Mouse (Mus musculus) c-Kit-negative CD71-positive TER-119-positive erythroid progenitor cells, embryonic 14.5 days (primary cell): Measurements from ENCODE around the gene Mdfi.

Source experiments
- DNase-seq: peaks from one replicate; pipeline ENCODE4 v3.0.0-alpha.2; 2013; ENCODE audit warnings: low read depth, low spot score

Mdfi gene

DNA sequence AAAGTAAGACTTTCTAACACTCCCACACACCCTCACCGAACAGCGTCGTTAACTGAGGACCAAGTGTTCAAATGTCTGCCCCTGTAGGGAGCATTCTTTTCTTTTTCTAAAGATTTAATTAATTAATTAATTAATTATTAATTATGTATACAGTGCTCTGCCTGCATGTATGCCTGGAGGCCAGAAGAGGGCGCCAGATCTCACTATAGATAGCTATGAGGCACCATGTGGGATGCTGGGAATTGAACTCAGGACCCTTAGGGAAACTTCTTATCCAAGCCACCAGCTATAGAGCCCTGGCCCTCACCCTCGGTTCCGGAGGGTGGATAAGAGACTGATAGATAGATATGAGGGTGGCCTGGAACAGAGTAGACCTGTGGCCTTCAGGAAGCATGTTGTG, 13.5 kb upstream of the Mdfi start:
- DNase-seq: no peak

DNA sequence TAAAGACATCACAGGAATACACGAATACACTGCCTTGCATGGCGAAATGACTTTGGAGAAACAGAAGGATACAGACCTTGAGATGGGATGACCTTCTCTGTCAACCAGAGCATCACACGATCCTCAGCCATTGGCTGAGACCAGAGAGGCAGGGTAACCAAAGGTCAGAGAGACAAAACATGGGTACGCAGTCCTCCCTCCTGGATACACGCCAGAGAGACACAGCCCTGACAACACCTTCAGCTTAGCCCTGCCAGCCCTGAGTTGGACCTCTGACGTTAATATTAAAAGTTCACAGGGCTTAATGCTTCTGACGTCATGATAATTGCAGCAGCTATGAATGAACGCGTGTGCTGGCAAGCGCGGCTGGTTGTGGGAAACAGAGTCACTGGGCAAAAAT, 11.1 kb upstream of the Mdfi start:
- no peak for DNase-seq

DNA sequence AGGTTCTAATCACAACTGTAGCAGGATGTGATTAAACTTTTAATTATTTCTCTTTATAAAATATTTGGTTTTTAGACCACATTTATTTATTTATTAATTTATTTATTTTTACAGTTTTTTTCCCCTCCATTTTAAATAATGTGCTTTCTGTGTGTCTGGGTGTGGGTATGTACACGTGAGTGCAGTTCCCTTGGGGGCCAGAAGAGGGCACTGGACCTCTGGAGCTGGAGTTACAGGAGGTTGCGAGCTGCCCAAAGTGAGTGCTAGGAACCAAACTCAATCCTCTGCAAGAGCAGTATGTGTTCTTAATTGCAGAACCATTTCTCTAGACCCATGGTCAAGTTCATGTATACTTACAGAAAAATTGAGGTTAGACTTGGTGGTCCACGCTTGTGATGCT, 9.0 kb upstream of the Mdfi start:
- DNase-seq: no peak

DNA sequence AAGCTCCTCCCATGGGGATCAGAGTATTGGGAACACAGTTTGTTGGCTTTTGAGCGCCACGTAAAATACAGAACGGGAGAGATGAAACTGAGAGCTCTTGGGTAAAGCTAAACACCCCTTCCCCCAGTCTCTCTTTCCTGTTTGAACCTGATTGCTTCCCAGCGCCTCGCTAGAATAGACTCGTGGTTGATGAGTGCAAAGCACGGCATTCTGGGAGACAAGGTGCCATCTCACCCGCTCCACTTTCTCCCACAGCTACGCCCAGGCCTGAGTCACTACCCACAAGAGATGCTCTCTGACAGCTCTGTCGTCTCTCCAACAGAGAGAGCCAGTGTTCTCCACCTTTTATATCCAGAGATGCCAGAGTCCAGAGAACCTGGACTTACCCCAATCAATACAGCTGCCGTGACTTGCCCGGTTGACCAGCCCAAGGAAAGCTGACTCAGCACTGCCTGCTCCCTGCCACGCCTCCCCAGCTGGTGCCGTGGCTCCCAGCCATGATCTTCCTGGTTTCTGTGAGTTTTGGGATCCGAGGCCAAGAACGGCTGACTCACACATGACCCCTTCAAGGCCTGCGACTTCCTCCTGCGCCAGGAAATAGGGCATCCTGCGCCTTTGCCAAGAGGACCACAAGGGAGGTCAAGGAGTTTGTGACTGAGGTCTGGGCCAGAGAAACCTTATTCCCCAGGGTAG, 7.6 kb upstream of the Mdfi start:
- no peak for DNase-seq

DNA sequence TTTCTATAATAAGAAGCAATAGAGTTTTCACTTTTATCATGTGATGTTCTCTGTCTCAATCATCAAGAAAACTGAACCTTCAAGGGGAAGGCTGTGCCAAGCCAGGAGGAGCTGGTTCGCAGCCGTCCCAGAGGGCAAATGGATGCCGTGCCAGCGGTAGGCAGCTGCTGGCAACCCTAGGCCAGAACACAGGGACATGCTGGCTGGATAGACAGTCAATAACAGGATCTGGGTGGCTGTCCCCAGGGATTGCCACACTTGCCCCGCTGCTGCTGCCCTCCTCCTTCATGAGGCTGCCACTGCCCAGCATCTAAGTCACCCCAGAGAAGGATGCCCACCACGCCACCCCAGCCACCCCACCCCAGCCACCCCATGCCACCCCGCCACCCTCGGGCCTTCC, 7.0 kb upstream of the Mdfi start:
- no peak for DNase-seq

DNA sequence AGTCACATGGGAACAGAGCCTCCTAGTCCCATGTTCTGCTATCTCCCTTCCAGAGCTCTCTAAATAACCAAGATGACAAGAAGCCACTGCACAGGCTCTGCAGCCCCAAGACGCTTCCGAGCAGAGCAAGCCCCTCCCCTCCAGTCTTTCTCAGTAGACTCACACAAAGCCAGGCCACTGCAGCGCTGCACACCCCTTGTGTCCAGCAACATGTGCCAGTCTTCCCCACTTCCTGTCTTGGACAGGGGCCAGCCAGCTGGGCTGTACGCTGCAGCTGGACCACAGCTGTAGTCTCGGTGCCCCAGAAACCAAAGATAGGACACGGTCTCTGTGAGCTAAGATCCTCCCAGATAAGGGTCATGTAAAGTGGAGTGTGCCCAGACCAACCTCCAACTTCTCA, 3.3 kb upstream of the Mdfi start:
- no peak for DNase-seq

DNA sequence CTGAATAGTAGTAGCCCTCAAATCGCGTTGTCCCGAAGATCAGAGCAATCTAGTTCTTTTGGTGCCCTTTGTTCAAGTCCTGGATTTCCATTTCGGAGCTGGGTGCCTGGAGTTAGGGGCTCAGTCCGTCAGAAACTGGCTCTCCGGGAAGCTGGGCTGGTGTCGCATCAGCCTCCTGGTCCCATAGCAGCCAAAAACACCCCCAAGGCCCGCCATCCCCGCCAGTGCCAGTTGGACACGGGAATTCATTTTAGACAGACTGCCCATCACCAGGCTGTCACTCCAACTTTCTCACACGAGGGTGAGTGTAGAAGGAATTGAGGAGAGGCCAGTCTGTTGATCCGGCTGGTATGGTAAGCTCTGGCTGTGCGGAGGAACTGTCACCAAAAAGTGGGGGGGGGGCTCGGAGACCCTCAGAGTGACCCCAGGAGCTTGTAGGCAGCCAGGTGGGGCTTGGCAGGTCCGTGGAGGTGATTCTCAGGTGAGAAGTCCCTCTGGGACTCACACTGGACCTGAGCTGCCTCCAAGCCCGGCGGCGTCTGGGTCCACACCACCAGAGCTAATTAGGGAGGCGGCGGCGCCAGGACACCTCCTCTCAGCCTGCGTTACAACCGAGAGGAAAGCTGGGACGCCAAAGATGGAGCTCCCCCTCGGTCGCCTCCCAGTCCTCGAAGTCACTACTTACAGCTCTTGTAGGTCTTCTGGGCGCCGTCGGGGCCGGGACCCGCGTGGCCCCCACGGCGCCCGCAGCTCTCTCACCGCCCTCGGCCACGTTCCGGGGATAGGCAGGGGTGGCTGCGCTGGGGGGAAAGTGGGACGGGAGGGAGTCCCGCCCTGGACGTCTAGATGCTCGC, 636 bp downstream of the Mdfi start:
- DNase-seq: no peak

DNA sequence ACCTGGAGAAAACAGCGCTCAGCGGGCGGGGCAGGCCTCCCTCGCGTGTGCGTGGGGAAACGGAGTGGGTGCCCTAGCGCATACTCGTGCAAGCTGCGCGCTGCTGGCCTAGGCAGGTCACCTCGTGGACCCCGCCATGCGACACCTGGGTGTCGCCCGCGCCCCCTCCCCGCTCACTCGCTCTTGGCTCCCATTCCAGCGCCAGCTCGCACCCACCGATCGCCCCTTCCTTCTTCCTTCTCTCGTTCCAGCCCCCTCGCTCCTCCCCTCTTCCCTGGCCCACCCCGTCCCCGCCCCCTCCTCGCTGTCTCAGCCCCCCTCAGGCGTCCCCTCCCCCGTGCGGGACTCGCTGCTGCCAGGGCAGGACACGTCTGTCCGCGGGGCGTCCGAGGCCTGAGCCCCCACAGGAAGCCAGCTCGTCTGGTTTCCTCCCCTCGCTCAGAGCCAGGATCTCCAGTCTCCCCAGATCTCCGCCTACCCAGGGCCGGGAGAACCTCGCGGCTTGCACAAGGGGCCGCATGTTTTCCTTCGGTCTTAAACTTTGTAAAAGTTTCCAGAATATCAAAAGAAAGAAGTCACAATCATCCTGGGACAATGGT, 1.4 kb downstream of the Mdfi start:
- DNase-seq: no peak

DNA sequence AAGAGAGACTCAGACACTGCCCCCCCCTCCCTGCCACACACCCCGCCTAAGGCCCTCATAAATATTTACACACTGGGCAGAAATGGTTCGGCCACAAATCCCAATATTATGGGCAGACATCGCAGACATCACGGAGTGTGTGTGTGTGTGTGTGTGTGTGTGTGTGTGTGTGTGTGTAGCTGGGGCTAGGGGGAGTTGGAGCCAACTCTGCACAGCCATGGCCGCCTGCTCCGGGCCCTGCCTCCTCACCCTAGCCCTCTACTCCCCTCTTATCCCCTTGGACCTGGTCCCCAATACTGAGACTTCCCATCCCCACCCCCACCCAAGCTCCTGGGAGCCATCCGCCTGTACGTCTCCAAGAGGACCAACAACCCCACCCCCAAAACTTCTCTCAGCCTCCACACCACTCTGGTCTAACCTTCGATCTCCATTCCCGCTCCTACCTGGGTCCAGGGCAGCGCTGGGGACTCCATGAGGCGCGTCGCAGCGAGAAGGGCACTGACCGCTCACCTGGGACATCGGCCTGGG, 1.9 kb downstream of the Mdfi start:
- DNase-seq: no peak

DNA sequence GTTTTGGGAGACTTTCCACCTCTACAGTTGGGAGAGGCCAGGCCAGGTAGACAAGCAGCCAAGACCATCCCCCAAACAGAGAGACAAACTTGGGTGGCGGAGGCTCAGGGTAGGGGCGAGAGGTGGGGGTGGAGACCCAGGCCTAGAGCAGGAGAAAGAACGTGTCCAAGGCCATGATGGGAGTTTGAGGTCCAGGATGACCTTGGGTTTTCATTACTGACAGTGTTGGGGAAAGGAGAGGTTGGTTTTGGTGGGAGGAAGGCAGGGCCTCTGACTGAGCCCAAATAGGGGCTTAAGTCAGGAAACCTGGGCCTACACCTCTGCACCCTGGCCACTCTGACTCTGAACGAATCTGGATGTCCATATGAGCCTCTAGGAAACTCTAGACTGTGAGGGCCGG, 2.7 kb downstream of the Mdfi start:
- DNase-seq: no peak

DNA sequence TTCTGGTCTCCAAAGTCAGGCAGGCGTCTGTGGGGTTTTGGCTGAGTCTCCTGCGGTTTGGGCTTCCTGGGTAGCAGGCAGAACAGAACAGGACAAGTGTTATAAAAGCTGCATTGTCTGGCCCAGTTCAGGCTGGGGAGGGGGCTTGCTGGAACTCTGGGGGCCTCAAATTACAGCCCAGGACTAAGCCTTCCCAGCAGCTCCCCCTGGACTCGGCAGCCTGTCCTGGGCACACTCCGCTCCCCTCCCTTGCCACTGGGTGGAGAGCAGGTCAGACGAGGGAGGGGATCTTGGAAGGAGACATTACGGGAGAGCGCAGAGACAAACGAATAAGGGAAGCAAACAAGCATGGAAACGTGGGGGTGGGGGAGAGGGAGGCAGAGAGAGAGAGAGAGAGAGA, 3.3 kb downstream of the Mdfi start:
- no peak for DNase-seq

DNA sequence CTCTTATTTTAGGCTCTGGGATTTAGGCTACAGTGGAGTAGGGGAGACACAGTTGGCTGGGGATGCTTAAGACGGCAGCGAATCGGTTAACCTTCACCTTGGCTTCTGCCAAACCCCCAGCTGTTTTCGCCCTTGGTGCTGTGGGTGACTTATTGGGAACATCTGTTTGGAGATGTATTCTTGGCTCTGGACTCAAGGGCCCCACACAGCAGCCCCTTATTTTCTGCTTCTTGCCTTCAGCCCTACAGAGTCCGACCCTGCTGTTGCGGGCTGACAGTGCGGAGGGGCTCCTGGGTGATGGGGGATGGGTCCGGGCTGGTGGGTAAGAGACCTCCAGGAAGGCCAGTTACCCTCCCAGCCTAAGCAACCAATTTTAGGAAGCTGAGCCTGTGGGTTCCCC, 13.2 kb downstream of the Mdfi start:
- no peak for DNase-seq

DNA sequence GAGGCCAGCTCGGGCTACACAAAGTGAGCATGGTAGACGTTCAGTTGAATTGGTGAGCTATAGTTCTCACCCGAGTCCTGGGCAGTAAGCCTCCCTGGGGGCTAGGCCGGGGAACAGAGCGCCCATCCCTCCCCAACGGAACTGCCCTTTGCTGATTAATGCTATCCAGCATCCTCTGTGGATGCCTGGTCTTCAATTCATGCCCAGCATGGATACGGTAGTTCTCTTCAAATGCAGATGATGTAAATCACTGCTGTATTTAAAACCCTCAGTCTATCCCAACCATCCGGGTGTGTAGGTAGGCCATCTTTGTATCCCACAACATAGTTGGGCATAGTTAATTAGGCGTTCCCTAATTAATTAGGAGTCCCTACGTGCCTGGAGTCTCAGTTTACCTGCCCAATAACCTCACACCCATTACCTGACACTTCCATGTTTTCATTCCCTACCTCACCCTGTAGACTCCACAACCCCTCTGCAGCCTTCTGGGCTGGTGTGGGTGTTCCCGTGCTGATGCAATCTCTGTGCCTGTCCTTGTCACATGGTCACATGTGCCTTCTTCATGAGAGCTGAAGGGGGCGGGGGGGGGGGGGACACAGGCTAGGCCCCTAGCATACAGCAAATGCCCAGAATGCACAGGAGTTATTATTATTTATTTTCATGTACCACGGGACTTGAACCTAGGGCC, 16.3 kb downstream of the Mdfi start:
- DNase-seq: no peak

DNA sequence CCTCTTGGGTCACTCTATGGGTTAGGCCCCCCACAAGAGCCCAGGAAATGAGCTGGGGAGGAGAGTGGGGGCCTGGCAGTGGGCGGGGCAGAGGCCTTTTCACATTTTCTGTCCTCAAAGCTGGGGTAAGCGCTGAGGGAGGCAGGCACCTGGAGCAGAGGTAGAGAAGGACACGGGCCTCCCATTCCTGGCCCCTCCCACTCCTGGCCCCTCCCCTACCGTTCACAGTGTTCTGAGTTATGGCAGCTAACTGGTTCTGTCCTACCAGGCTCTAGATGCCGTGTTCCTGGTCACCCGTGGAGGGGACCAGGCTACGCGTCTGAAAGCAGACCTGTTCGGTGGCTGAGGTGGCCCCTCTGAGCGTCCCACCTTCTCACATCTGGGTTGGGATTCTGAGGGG, 19.0 kb downstream of the Mdfi start:
- no peak for DNase-seq

DNA sequence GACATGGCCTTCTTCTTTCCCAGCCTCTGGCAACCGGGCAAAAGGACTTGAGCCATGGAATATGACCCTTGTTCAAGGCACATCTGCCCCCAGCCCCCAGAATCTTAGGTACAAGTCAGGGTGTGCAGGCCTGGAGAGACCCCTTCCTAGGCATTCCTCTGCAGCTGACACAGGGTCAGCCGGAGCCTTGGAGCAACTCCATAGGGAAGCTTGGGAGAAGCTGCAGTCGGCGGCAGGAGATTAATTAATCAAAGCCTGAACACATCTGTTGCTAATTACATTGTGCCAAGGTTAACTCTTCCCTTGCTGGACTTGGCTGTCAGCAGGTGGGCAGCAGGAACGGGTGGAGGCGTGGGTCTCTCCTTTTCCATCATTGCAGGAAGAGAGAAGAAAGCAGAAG, 20.0 kb downstream of the Mdfi start:
- DNase-seq: no peak

DNA sequence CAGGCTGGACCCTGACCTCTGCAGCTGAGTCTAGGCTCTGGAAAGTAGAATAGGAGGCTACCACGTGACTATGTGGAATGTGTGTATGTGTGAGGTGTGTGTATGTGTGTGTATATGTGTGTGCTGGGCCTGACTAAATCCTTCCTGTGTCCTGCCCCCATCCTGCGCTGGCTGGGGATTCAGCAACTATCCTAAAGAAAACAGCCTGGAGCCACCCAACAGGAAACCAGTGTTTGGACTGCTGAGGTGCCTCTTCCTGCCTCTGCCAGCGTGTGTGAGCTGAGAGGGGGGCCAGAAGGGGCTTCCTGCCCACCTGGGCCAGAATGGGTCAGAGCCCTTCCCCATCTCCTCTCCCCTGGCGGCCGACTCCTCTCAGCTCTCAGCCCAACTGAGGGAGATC, 20.9 kb downstream of the Mdfi start:
- no peak for DNase-seq

DNA sequence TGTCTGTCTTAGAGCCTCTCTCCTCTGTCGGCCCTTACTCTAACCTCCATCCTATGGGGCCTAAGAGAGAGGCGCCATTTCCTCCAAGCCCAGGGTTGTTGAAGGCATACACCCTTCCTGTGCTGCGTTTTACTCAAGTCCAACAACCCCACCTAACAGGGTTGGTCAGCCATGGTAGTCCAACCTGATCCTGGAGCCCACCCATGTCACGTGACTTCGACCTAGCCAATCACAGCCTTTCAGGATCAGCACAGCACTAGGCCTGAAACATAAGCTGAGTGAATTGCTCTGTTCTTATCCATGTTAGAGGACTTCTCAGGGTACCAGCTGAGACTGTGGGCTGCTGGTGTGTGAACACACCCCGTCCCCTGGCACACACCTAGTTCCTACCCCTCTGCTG, 22.3 kb downstream of the Mdfi start:
- DNase-seq: no peak

DNA sequence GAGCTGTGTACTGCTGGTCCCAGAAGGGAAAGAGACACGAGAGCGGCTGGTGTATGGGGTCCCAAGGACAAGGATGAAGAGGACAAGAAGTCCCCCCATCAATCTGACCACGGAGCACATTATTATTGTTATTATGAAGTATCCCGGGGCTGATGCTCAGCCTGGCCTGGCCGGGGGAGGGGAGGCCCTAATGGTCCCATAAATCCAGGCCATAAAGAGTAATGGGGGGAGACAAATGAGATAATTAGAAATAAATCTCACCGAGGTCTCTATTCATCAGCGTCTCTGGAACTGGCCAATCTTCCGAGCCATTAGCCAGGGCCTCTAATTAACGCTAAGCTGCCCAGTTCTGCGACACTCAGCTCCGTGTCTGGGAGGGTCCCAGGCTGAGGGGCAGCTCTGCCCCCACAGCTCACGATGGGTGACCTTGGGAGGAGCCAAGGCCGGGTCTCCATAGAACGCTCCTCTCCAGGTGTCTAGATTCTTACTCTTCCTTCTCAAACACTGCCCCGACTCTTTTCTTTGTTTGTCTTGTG, 23.2 kb downstream of the Mdfi start:
- no peak for DNase-seq

DNA sequence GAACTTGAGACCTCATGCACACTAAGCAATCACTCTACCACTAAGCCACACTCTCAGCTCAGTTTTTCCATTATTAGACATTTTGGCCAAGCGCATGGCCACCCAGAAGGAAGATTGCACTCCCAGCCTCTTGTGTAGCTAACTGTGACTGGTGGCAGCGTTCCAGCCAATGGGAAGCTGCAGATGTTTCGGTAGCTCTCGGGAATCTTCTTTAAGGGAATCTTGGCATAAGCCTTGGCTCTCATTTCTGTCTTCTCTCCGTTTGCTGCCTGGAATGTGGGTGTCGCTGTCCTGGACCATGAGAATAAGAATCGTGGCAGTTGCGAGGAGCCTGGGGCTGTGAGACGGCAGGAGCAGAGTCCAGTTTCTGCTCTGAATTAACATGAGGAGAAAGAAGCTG, 28.3 kb downstream of the Mdfi start:
- DNase-seq: no peak

DNA sequence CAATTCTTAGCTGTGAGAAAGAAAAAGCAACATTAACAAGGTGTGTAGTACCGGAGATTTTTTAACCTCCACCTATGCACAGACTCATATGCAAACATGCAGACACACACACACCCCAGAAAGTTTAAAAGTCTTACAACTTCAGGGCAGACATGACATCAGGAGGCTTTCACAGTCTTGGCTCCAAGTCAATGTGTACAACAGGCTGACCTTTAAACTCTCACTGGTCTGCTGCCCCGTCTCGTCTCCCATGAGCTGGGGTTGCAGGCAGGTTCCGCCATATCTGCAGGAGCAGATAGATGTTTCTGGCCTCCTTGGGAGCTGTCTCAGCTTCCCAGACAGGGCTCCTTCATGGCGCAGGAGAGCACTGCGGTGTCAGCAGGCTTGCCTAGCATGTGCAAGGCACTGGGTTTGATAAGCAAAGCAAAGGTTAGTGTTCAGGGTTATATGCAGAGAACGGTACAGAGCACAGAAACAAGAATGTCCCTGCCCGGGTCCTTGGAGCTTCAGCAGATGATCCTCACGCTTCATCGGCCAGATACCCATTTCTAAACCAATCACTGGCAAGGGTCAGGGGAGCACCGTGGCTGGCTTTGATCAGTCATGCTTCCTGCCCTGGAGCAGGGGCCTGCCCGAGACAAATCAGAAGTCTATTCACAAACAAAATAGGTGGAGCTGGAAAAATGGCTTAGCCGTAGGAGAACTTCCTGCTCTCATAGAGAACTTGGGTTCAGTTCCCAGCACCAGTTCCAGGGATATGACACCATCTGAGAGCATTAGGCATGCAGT, 29.2 kb downstream of the Mdfi start:
- no peak for DNase-seq

DNA sequence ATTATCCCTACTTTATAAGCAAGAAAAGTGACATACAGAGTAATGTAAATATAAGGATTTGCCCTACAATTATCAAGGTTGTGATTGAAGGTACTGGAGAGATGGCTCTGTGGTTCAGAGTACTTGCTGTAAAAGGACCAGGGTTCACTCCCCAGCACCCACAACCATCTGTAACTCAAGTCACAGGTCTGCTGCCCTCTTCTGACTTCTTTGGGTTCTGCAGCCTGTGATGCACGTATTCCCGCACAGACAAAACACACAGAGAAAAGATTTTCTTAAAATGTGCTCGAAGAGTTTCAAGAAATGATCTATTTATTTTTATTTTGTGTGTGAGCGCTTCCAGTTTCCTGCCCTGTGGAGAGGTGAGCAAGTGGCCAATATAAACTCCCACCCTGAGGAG, 30.8 kb downstream of the Mdfi start:
- no peak for DNase-seq
